In the genomic region with DNA sequence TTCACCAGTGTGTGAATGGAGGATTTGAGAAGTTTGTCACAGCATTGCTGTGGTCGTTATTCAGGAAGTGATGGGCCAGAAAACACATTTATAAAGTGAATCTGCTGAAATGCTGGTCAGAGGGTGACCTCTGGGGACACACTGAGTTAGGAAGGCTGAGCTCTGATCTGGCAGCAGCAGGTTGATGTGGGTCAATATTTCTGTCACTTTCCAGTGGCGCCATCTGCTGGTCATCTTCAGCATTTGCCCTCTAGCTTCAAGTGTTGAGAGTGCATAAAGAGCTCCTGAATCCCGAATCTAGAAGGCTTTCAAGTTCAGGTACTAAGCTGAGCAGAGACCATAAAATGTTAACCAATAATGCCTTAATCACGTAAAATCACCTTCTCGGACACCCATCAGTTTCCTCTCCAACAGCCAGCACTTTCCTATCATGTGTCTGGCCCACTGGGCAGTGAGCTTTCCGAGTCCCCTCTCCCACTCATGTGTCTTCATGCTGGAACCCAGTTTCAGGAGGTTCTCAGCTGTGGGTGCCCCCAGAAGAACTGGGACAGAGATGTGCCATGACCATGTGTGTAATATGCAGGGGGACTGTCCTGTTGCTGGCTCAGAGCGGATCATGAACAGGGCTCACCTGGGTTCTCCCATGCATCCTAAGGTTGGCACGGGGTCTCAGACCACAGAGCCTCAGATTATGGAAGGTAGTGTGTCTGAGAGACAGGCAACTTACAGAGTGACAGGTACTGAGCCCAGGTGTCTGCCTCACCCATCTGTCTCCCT, we compare ENCODE assay signal across 9 mouse cellular contexts.
DNase-seq lines count a peak whose midpoint lies in the region; ATAC-seq and TF ChIP-seq lines count a peak whose summit lies in the region.
"Had no signal": no experiment of that assay in that cellular context is flagged by ENCODE, and none has a peak within 500 bp of the region (broad histone marks: within the 10 kb centered on the region; RNA-seq: fewer than 3 reads in every experiment).

No protein-coding gene starts in this region.

- TF ChIP-seq POLR2A in bone marrow macrophage, adult 2 months (IDR thresholded peaks at IDR 0.05; ENCODE audit: borderline replicate concordance, low read depth, low read length), result no peak
- no peak for TF ChIP-seq POLR2A in small intestine, adult 2 months (IDR thresholded peaks at IDR 0.05; ENCODE audit: low read depth, low read length)

- no peak overlapping the region for H3K4me3 ChIP-seq in heart, embryonic 11.5 days (ENCODE audit: low read depth, low read length)
- no peak overlapping the region for H3K4me3 ChIP-seq in bone marrow macrophage, adult 2 months (ENCODE audit: insufficient read depth, low read length)
- H3K4me3 ChIP-seq in small intestine, adult 2 months (ENCODE audit: low read depth, low read length), result no peak overlapping the region
- H3K4me3 ChIP-seq: midbrain, embryonic 12.5 days had no signal

- H3K9me3 ChIP-seq in heart, embryonic 11.5 days (replicated peaks; ENCODE audit: control insufficient read depth, low read length), result no peaks in the 10 kb centered on the region
- H3K9me3 ChIP-seq: midbrain, embryonic 12.5 days had no signal

- H3K27ac ChIP-seq in heart, embryonic 11.5 days (ENCODE audit: low read depth, low read length), result no peak overlapping the region
- H3K27ac ChIP-seq in bone marrow macrophage, adult 2 months (ENCODE audit: insufficient read depth, low read depth, low read length), result no peak overlapping the region
- no peak overlapping the region for H3K27ac ChIP-seq in small intestine, adult 2 months (ENCODE audit: insufficient read depth, low read depth, low read length)
- H3K27ac ChIP-seq: midbrain, embryonic 12.5 days had no signal

- no peaks in the 10 kb centered on the region; the same call in 1 of the 2 replicates for H3K4me1 ChIP-seq in heart, embryonic 11.5 days (ENCODE audit: control insufficient read depth, insufficient read depth, low read length)
- H3K4me1 ChIP-seq in bone marrow macrophage, adult 2 months (ENCODE audit: control insufficient read depth, insufficient read depth, low read length), result peaks cover 4% of the 10 kb centered on the region
- H3K4me1 ChIP-seq in small intestine, adult 2 months (ENCODE audit: control insufficient read depth, insufficient read depth, insufficient read length, low read length), result peaks cover 3% of the 10 kb centered on the region; the same call in 1 of the 2 replicates

- no peak for ATAC-seq in heart, embryonic 11.5 days (replicated peaks; ENCODE audit: insufficient number of reproducible peaks, low FRiP score, low TSS enrichment)
- ATAC-seq in hematopoietic stem cell, adult 5-6 weeks (replicated peaks in 1 of 2; ENCODE audit: insufficient read depth in 1 of 2, low FRiP score in 2 of 2, low TSS enrichment in 1 of 2, low read depth in 1 of 2, poor library complexity in 2 of 2, severe bottlenecking in 2 of 2), result peak; percentile 44 to 75; a peak in 2 of 4 replicates
- peak; percentile 82 for ATAC-seq in megakaryocyte-erythroid progenitor cell, adult 5-6 weeks (replicated peaks; ENCODE audit: low FRiP score, low TSS enrichment, poor library complexity, severe bottlenecking)

- H3K4me2 ChIP-seq in heart, embryonic 11.5 days, result no peak overlapping the region
- H3K4me2 ChIP-seq: midbrain, embryonic 12.5 days had no signal

- H3K9ac ChIP-seq in heart, embryonic 11.5 days (ENCODE audit: low read depth, low read length), result no peak overlapping the region
- H3K9ac ChIP-seq: midbrain, embryonic 12.5 days had no signal

- H3K27me3 ChIP-seq in heart, embryonic 11.5 days (ENCODE audit: control insufficient read depth, insufficient read depth, low read length), result no peaks in the 10 kb centered on the region
- no peaks in the 10 kb centered on the region for H3K27me3 ChIP-seq in small intestine, adult 2 months (ENCODE audit: control insufficient read depth, insufficient read depth, low read length)
- H3K27me3 ChIP-seq: midbrain, embryonic 12.5 days had no signal

- TF ChIP-seq CTCF in bone marrow macrophage, adult 2 months (IDR thresholded peaks at IDR 0.05; ENCODE audit: low read depth, low read length), result peak; percentile 41
- peak; percentile 70; the same call in 1 of the 2 replicates for TF ChIP-seq CTCF in small intestine, adult 2 months (IDR thresholded peaks at IDR 0.05; ENCODE audit: extremely low read depth, insufficient read length, insufficient replicate concordance, low read depth, low read length)

- peak; percentile 91 for DNase-seq in heart, adult 11 months
- peak; percentile 68 for DNase-seq in fibroblast of lung, adult 2 months (ENCODE audit: low read depth)
- DNase-seq in layer of hippocampus, postnatal 25 days (ENCODE audit: extremely low spot score in 1 of 2, low spot score in 1 of 2), result peak; percentile 64 to 87

- 49% methylated on average over 8 of the region's 8 CpGs for WGBS in heart, embryonic 11.5 days (ENCODE audit: insufficient replicate concordance)
- 52% methylated on average over 8 of the region's 8 CpGs for WGBS in small intestine, adult 2 months

- no peaks in the 10 kb centered on the region for H3K36me3 ChIP-seq in heart, embryonic 11.5 days (ENCODE audit: control insufficient read depth, insufficient read depth, low read length)
- no peaks in the 10 kb centered on the region for H3K36me3 ChIP-seq in small intestine, adult 2 months (ENCODE audit: control insufficient read depth, insufficient read depth, low read length)
- H3K36me3 ChIP-seq: midbrain, embryonic 12.5 days had no signal
